Mouse (Mus musculus) E14TG2a.4 (cell line): ENCODE results near the gene Chrng.

ENCODE experiments used
- CTCF ChIP-seq: conservative IDR thresholded peaks from 2 replicates; pipeline ENCODE4 v1.5.1; 2014; ENCODE audit warnings: low read length
- NANOG ChIP-seq: IDR thresholded peaks from 2 replicates; pipeline ENCODE4 v1.6.1; 2014; ENCODE audit warnings: borderline replicate concordance, low read length, mixed read lengths

DNA sequence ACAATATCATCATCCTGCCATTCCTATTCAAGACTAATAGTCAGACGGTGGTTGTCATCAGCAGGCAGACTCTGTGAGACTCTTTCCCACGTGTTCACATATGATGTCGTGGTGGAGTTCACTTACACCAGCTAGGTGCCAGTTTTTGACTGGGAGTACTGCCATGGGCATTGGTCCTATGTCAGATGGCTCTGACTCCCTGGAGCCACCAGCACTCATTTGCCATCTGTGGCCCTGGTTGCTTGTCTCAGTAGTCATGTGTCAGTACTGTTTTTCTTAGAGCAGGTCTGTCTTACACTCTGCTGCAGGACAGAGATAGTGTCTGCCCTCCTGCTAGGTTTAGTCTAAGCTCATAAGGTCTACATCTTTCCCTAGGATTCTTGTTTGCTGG is 22.7 kb downstream of the Chrng start:
- no peak for TF ChIP-seq CTCF
- no peak for TF ChIP-seq NANOG
